Mouse (Mus musculus) CD4-positive, CD25-positive, alpha-beta regulatory T cell, adult 9 weeks (primary cell): Measurements from ENCODE around the gene Ano6. TPM values are rescaled to one million over a fixed set of nuclear protein-coding genes. Genes with fewer than 3 reads are reported as not detected.

Experiments used
- polyA plus RNA-seq: library from polyadenylated mRNA; unstranded; fragments of 100-300 nt; shearing (Covaris generic); gene quantifications from one replicate; pipeline ENCODE4 v1.2.1, GENCODE M21; 2017

Gene Ano6
- polyA plus RNA-seq = 69.5 TPM

DNA sequence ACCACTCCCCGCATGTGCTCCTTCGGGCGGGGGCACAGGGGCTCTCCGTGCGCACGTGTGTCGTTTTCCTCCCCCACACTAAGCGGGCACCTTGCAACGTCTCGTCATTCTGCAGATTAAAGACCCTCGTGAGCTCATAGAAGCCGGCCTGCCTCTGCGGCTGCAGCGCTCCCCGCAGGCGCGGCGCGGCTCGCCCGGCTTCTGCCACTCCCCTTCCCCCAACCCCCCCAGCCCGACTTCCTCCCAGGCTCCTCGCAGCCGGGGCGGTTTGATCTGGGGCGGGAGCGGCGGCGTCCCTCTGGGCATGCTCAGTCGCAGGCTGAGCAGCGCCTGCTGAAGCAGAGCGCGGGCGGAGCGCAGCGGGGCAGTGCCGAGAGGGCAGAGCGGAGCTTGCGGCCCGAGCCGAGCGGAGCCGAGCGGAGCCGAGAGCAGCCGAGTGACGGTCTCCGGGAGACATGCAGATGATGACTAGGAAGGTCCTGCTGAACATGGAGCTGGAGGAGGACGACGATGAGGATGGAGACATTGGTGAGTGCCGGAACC lies at the start of gene Ano6:
Gene Ano6 (plus strand): TSS at position 315 of the 543 bp plus-strand sequence.

Other genes starting within 250 kb of the Ano6 start
- gene Dbx2, start 134.9 kb upstream of the Ano6 start, polyA plus RNA-seq = not detected